Mouse (Mus musculus): ENCODE results near the gene Mgarp. TPM values are rescaled to one million over a fixed set of nuclear protein-coding genes. Genes with fewer than 3 reads are reported as not detected.
"Not testable (repeated sequence)": the region's sequence is repeated elsewhere in the genome, so short reads cannot be mapped to it uniquely, and the experiment has no call there.

Mgarp gene
- polyA plus RNA-seq (2012; rRNA removed): 0.08 TPM in 1 of 2 replicates, not detected in the other

GRCm38 (mm10) chr3:51396219-51397068 is at the start of gene Mgarp:
TSS of gene Mgarp (minus strand) at chr3:51396738.
- peak within 1 kb of the TSS; percentile 21 for H3K4me3 ChIP-seq (ENCODE audit: insufficient read depth, low read length)
- TF ChIP-seq POLR2A (IDR thresholded peaks at IDR 0.05; ENCODE audit: extremely low read depth, insufficient read depth, low read length) (no peak), CTCF (IDR thresholded peaks at IDR 0.05; ENCODE audit: extremely low read depth, insufficient read depth, low read length) (no peak; the same call in 1 of the 2 replicates)

GRCm38 (mm10) chr3:51434871-51435595 is 38.5 kb upstream of the Mgarp start:
- TF ChIP-seq POLR2A (IDR thresholded peaks at IDR 0.05; ENCODE audit: extremely low read depth, insufficient read depth, low read length) (no peak), CTCF (IDR thresholded peaks at IDR 0.05; ENCODE audit: extremely low read depth, insufficient read depth, low read length) (no peak)
- H3K4me1 ChIP-seq (ENCODE audit: control insufficient read depth, insufficient read depth, low read length): no peaks in the 10 kb centered on the region; the same call in 1 of the 2 replicates
- no peak overlapping the region for H3K4me3 ChIP-seq (ENCODE audit: insufficient read depth, low read length)
- no peak overlapping the region for H3K27ac ChIP-seq (ENCODE audit: insufficient read depth, low read length)

More at GRCm38 (mm10) chr3:51396219-51397068, at the start of gene Mgarp:
- no peak within 1 kb of the TSS for H3K27ac ChIP-seq (ENCODE audit: insufficient read depth, low read length)
- H3K4me1 ChIP-seq (ENCODE audit: control insufficient read depth, insufficient read depth, low read length): no peaks in the 10 kb centered on the region

GRCm38 (mm10) chr3:51434364-51434763 is 37.8 kb upstream of the Mgarp start:
- not testable (repeated sequence) for H3K4me1 ChIP-seq (ENCODE audit: control insufficient read depth, insufficient read depth, low read length); H3K27ac ChIP-seq (ENCODE audit: insufficient read depth, low read length); H3K4me3 ChIP-seq (ENCODE audit: insufficient read depth, low read length)

- H3K4me1 ChIP-seq (ENCODE audit: control insufficient read depth, insufficient read depth, low read length): peaks cover 3% of the 10 kb centered on the region; the same call in 1 of the 2 replicates
- TF ChIP-seq CTCF (IDR thresholded peaks at IDR 0.05; ENCODE audit: extremely low read depth, insufficient read depth, low read length) (no peak), POLR2A (IDR thresholded peaks at IDR 0.05; ENCODE audit: extremely low read depth, insufficient read depth, low read length) (no peak)
- no peak overlapping the region for H3K4me3 ChIP-seq (ENCODE audit: insufficient read depth, low read length)
- H3K27ac ChIP-seq (ENCODE audit: insufficient read depth, low read length): no peak overlapping the region
Measured at GRCm38 (mm10) chr3:51425394-51425793, 28.9 kb upstream of the Mgarp start.

GRCm38 (mm10) chr3:51421921-51422320 is 25.4 kb upstream of the Mgarp start:
- Histone ChIP-seq H3K4me3 (ENCODE audit: insufficient read depth, low read length) (no peak overlapping the region), H3K4me1 (ENCODE audit: control insufficient read depth, insufficient read depth, low read length) (peaks cover 7% of the 10 kb centered on the region), H3K27ac (ENCODE audit: insufficient read depth, low read length) (no peak overlapping the region)
- TF ChIP-seq CTCF (IDR thresholded peaks at IDR 0.05; ENCODE audit: extremely low read depth, insufficient read depth, low read length) (no peak), POLR2A (IDR thresholded peaks at IDR 0.05; ENCODE audit: extremely low read depth, insufficient read depth, low read length) (no peak)

- Histone ChIP-seq H3K27ac (ENCODE audit: insufficient read depth, low read length) (no peak overlapping the region), H3K4me1 (ENCODE audit: control insufficient read depth, insufficient read depth, low read length) (peaks cover 9% of the 10 kb centered on the region), H3K4me3 (ENCODE audit: insufficient read depth, low read length) (no peak overlapping the region)
- no peak for TF ChIP-seq CTCF (IDR thresholded peaks at IDR 0.05; ENCODE audit: extremely low read depth, insufficient read depth, low read length)
- TF ChIP-seq POLR2A (IDR thresholded peaks at IDR 0.05; ENCODE audit: extremely low read depth, insufficient read depth, low read length): no peak
Measured at GRCm38 (mm10) chr3:51417966-51418365, 21.4 kb upstream of the Mgarp start.

- TF ChIP-seq POLR2A (IDR thresholded peaks at IDR 0.05; ENCODE audit: extremely low read depth, insufficient read depth, low read length) (no peak), CTCF (IDR thresholded peaks at IDR 0.05; ENCODE audit: extremely low read depth, insufficient read depth, low read length) (no peak)
- Histone ChIP-seq H3K4me3 (ENCODE audit: insufficient read depth, low read length) (peak overlapping the region; percentile 62; the same call in 1 of the 2 replicates), H3K27ac (ENCODE audit: insufficient read depth, low read length) (no peak overlapping the region), H3K4me1 (ENCODE audit: control insufficient read depth, insufficient read depth, low read length) (peaks cover 9% of the 10 kb centered on the region)
Measured at GRCm38 (mm10) chr3:51417485-51417884, 20.9 kb upstream of the Mgarp start.

- Histone ChIP-seq H3K4me1 (ENCODE audit: control insufficient read depth, insufficient read depth, low read length) (peaks cover 9% of the 10 kb centered on the region), H3K27ac (ENCODE audit: insufficient read depth, low read length) (no peak overlapping the region), H3K4me3 (ENCODE audit: insufficient read depth, low read length) (peak overlapping the region; percentile 62)
- TF ChIP-seq CTCF (IDR thresholded peaks at IDR 0.05; ENCODE audit: extremely low read depth, insufficient read depth, low read length): no peak
- no peak for TF ChIP-seq POLR2A (IDR thresholded peaks at IDR 0.05; ENCODE audit: extremely low read depth, insufficient read depth, low read length)
Measured at GRCm38 (mm10) chr3:51417135-51417458, 20.6 kb upstream of the Mgarp start.

- no peak for TF ChIP-seq POLR2A (IDR thresholded peaks at IDR 0.05; ENCODE audit: extremely low read depth, insufficient read depth, low read length)
- TF ChIP-seq CTCF (IDR thresholded peaks at IDR 0.05; ENCODE audit: extremely low read depth, insufficient read depth, low read length): no peak
- Histone ChIP-seq H3K27ac (ENCODE audit: insufficient read depth, low read length) (peak overlapping the region; percentile 44; the same call in 1 of the 2 replicates), H3K4me1 (ENCODE audit: control insufficient read depth, insufficient read depth, low read length) (peaks cover 9% of the 10 kb centered on the region), H3K4me3 (ENCODE audit: insufficient read depth, low read length) (peak overlapping the region; percentile 62)
Measured at GRCm38 (mm10) chr3:51416364-51417134, 20.0 kb upstream of the Mgarp start.
